Comparison of ENCODE assay signal across 23 mouse cellular contexts in the genomic region with DNA sequence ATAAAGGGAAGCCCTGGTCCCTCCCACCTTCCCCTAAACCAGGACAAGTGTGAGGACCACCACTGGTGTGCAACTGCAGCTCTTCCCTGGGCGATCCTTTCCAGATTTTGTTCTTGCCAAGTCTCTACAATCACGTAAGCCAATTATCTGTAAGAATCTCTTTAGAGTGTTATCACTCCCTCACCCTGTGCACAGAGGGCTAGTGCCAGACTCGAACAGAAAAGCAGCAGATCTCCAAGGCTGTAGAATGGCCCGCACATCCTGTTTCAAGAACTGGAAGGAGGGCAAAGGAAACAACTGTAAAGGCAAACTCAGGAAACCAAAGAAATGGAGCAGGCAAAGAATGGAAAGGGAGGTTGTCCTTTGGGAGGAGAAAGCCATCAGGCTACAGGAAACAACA. TPM values are rescaled to one million over a fixed set of nuclear protein-coding genes. Genes with fewer than 3 reads are reported as not detected.
DNase-seq lines count a peak whose midpoint lies in the region; ATAC-seq and TF ChIP-seq lines count a peak whose summit lies in the region.
"Had no signal": no experiment of that assay in that cellular context is flagged by ENCODE, and none has a peak within 500 bp of the region (broad histone marks: within the 10 kb centered on the region; RNA-seq: fewer than 3 reads in every experiment).

No protein-coding gene starts in this region.

- intact Hi-C loops in left cerebral cortex, adult 2 months (cut with DNase I) = no loop called here

- peaks cover 15% of the 10 kb centered on the region for H3K36me3 ChIP-seq in heart, embryonic 13.5 days
- H3K36me3 ChIP-seq in liver, adult 2 months (ENCODE audit: control insufficient read depth, insufficient read depth, low read length) = no peaks in the 10 kb centered on the region; the same call in 1 of the 2 replicates
- no peaks in the 10 kb centered on the region for H3K36me3 ChIP-seq in liver, embryonic 11.5 days (ENCODE audit: control insufficient read depth, insufficient read depth, low read length)
- H3K36me3 ChIP-seq: liver, embryonic 15.5 days had no signal

- no peak overlapping the region for H3K9ac ChIP-seq in heart, embryonic 13.5 days
- no peak overlapping the region for H3K9ac ChIP-seq in liver, adult 2 months (ENCODE audit: low read depth, low read length)
- no peak overlapping the region for H3K9ac ChIP-seq in liver, embryonic 11.5 days (ENCODE audit: low read depth, low read length)
- H3K9ac ChIP-seq: limb, embryonic 12.5 days; liver, embryonic 15.5 days; midbrain, embryonic 13.5 days; neural tube, embryonic 12.5 days had no signal

- no peak for ATAC-seq in heart, embryonic 13.5 days (ENCODE audit: extremely low read depth, insufficient number of reproducible peaks, low FRiP score, low TSS enrichment)
- ATAC-seq in liver, embryonic 11.5 days (replicated peaks; ENCODE audit: low FRiP score) = no peak
- 0 out of 2 replicates have a peak, but pooled peaks have one; percentile 29 for ATAC-seq in megakaryocyte progenitor cell, adult 5-6 weeks (replicated peaks; ENCODE audit: poor library complexity)
- ATAC-seq: hindbrain, postnatal 0 days; midbrain, embryonic 13.5 days had no signal

- no peak for TF ChIP-seq CTCF in liver, adult 2 months (IDR thresholded peaks at IDR 0.05; ENCODE audit: low read depth, low read length)
- TF ChIP-seq CTCF in left cerebral cortex, adult 2 months (IDR thresholded peaks at IDR 0.05) = no peak

- H3K79me2 ChIP-seq in liver, adult 2 months (ENCODE audit: control insufficient read depth, insufficient read depth, low read length) = peaks cover 6% of the 10 kb centered on the region; the same call in 1 of the 2 replicates

- 0 out of 2 replicates have a peak overlapping the region, but pooled peaks have one; percentile 51 for H3K27ac ChIP-seq in heart, embryonic 13.5 days (replicated peaks)
- H3K27ac ChIP-seq in liver, adult 2 months (replicated peaks; ENCODE audit: insufficient read depth, low read depth, low read length) = peak overlapping the region; percentile 25
- H3K27ac ChIP-seq in liver, embryonic 11.5 days (ENCODE audit: low read depth, low read length) = no peak overlapping the region
- H3K27ac ChIP-seq in brown adipose tissue, adult 24 weeks (replicated peaks; ENCODE audit: low read depth, low read length) = peak overlapping the region; percentile 35
- H3K27ac ChIP-seq in left cerebral cortex, adult 2 months = no peak overlapping the region
- H3K27ac ChIP-seq: embryonic facial prominence, embryonic 10.5 days; hindbrain, embryonic 10.5 days; hindbrain, postnatal 0 days; limb, embryonic 12.5 days; liver, embryonic 15.5 days; macrophage; midbrain, embryonic 13.5 days; neural tube, embryonic 12.5 days had no signal

- no peaks in the 10 kb centered on the region for H3K27me3 ChIP-seq in heart, embryonic 13.5 days (replicated peaks)
- no peaks in the 10 kb centered on the region for H3K27me3 ChIP-seq in liver, adult 2 months (ENCODE audit: control insufficient read depth, insufficient read depth, low read length)
- H3K27me3 ChIP-seq in liver, embryonic 11.5 days (replicated peaks; ENCODE audit: control insufficient read depth, insufficient read depth, low read length) = no peaks in the 10 kb centered on the region
- H3K27me3 ChIP-seq: CH12.LX; limb, embryonic 12.5 days; liver, embryonic 15.5 days; midbrain, embryonic 13.5 days; neural tube, embryonic 12.5 days had no signal

- no peak for TF ChIP-seq POLR2A in liver, adult 2 months (IDR thresholded peaks at IDR 0.05; ENCODE audit: extremely low read depth, insufficient read depth, low read length)

- H3K4me3 ChIP-seq in heart, embryonic 13.5 days = no peak overlapping the region
- no peak overlapping the region for H3K4me3 ChIP-seq in liver, adult 2 months (ENCODE audit: insufficient read depth, low read depth, low read length)
- no peak overlapping the region for H3K4me3 ChIP-seq in liver, embryonic 11.5 days (ENCODE audit: low read depth, low read length)
- H3K4me3 ChIP-seq in brown adipose tissue, adult 24 weeks (ENCODE audit: insufficient read depth, low read depth, low read length) = 0 out of 2 replicates have a peak overlapping the region, but pooled peaks have one; percentile 5
- no peak overlapping the region for H3K4me3 ChIP-seq in left cerebral cortex, adult 2 months
- H3K4me3 ChIP-seq: embryonic facial prominence, embryonic 10.5 days; hindbrain, embryonic 10.5 days; limb, embryonic 12.5 days; liver, embryonic 15.5 days; midbrain, embryonic 13.5 days; neural tube, embryonic 12.5 days had no signal

- H3K4me2 ChIP-seq in heart, embryonic 13.5 days = no peak overlapping the region
- H3K4me2 ChIP-seq in liver, embryonic 11.5 days = no peak overlapping the region
- H3K4me2 ChIP-seq: limb, embryonic 12.5 days; liver, embryonic 15.5 days; midbrain, embryonic 13.5 days; neural tube, embryonic 12.5 days had no signal

- DNase-seq in heart, adult 8-10 months (ENCODE audit: low spot score) = no peak
- no peak for DNase-seq in liver, adult 2 months (ENCODE audit: extremely low read depth, low read depth, low spot score)
- no peak for DNase-seq in liver, embryonic 11.5 days (ENCODE audit: low spot score)
- DNase-seq in left cerebral cortex, adult 2 months (ENCODE audit: extremely low spot score in 1 of 2, low spot score in 2 of 2) = no peak
- DNase-seq: adrenal gland, postnatal 14 days; cerebellum, adult 18-20 months; cerebellum, postnatal 36 days; kidney, adult 9 months; spleen, adult 18-20 months; thymus, adult 18-20 months had no signal

- H3K4me1 ChIP-seq in heart, embryonic 13.5 days = peaks cover 17% of the 10 kb centered on the region
- H3K4me1 ChIP-seq in liver, adult 2 months (ENCODE audit: control insufficient read depth, insufficient read depth, low read length) = peaks cover 12% of the 10 kb centered on the region
- peaks cover 4% of the 10 kb centered on the region; the same call in 1 of the 2 replicates for H3K4me1 ChIP-seq in liver, embryonic 11.5 days (replicated peaks; ENCODE audit: control insufficient read depth, insufficient read depth, low read length)
- H3K4me1 ChIP-seq in brown adipose tissue, adult 24 weeks (ENCODE audit: control insufficient read depth, insufficient read depth, insufficient read length, low read length) = peaks cover 17% of the 10 kb centered on the region
- H3K4me1 ChIP-seq: neural tube, embryonic 12.5 days had no signal

- no peaks in the 10 kb centered on the region for H3K9me3 ChIP-seq in heart, embryonic 13.5 days
- H3K9me3 ChIP-seq in liver, embryonic 11.5 days (ENCODE audit: control insufficient read depth, low read length) = no peaks in the 10 kb centered on the region
- H3K9me3 ChIP-seq: embryonic facial prominence, embryonic 10.5 days; hindbrain, embryonic 10.5 days; limb, embryonic 12.5 days; liver, embryonic 15.5 days; midbrain, embryonic 13.5 days; neural tube, embryonic 12.5 days had no signal

- 39% methylated on average over 4 of the region's 4 CpGs for WGBS in heart, embryonic 13.5 days
- WGBS in liver, adult 2 months = 61% methylated on average over 4 of the region's 4 CpGs
- WGBS in liver, embryonic 11.5 days = 51% methylated on average over 4 of the region's 4 CpGs

RNA-seq across cellular contexts. Expression of gene Fnbp1l, which starts 29.2 kb away (rescaled TPM):
- 23.0 and 24.8 TPM in 2 replicates for polyA plus RNA-seq in heart, embryonic 13.5 days (2015; fragmentation: Nextera tagmentation; extraction: Ambion mirVana)
- 10 to 100 TPM; 11.9 to 15.8 (median 14.3) TPM for total RNA-seq in heart, adult 8-10 months (2022)
- total RNA-seq in liver, adult 2 months (2014; rRNA removed) = 8.7 and 9.3 TPM in 2 replicates
- 2.9 and 3.1 TPM in 2 replicates for polyA plus RNA-seq in liver, adult 2 months (2012; rRNA removed)
- polyA plus RNA-seq in liver, embryonic 11.5 days (2014; fragmentation: Nextera tagmentation; extraction: Ambion mirVana) = 16.6 and 17.5 TPM in 2 replicates
- polyA plus RNA-seq in brown adipose tissue, adult 24 weeks (2012; ENCODE audit: insufficient read depth, insufficient read length, missing spikeins) = 9.3 and 10.3 TPM in 2 replicates
- total RNA-seq in megakaryocyte progenitor cell, adult 5-6 weeks (2015) = 9.0 and 13.4 TPM in 2 replicates
- total RNA-seq in megakaryocyte progenitor cell, adult 5-6 weeks (2017) = 11.0 and 12.7 TPM in 2 replicates
- 100 to 1,000 TPM; 108 TPM for total RNA-seq in left cerebral cortex, adult 2 months (2021)
- total RNA-seq: MEL had no signal

Comparison
In these comparisons a context has a peak if more than half of its experiments do, and no peak if none do; other contexts are left out.
1. H3K27ac ChIP-seq: peak in heart, embryonic 13.5 days (single experiment), liver, adult 2 months (single experiment) and brown adipose tissue, adult 24 weeks (single experiment); none in liver, embryonic 11.5 days (single experiment) and left cerebral cortex, adult 2 months (single experiment).
2. RNA of gene Fnbp1l, which starts 29.2 kb away (total RNA-seq): 108 TPM in left cerebral cortex, adult 2 months; 11.9 to 15.8 TPM in heart, adult 8-10 months, 9.0 to 13.4 TPM in megakaryocyte progenitor cell, adult 5-6 weeks and 8.7 to 9.3 TPM in liver, adult 2 months; every median in the first group is over 4 times any median in the second.